Mouse (Mus musculus): ENCODE measurements around the gene Oprl1.

DNA sequence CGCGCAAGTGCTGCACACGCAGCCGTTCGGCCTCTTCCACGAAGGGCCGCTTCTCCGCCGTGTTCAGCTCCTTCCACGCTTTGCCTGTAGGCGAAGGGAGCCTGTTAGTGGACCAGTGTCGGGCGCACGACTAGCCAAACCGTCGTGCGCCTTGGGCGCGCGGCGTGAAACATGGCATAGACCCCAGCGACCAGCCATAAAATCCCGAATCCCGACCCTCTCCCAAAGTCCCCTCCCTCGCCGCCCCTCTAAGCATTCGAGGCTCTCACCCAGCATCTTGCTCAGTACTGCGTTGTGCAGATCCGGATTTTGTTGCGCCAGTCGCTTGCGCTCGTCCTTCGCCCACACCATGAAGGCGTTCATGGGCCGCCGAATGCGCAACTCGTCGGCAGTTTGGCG is 43.9 kb upstream of the Oprl1 start:
- TF ChIP-seq CTCF (IDR thresholded peaks at IDR 0.05; ENCODE audit: extremely low read depth, insufficient read depth, low read length) = no peak
- TF ChIP-seq POLR2A (IDR thresholded peaks at IDR 0.05; ENCODE audit: extremely low read depth, insufficient read depth, low read length) = no peak

All from cortical plate, adult 2 months (tissue).